Mouse (Mus musculus) forebrain, postnatal 0 days (tissue): ENCODE measurements around the gene Ccdc124. TPM values are rescaled to one million over a fixed set of nuclear protein-coding genes. Genes with fewer than 3 reads are reported as not detected.

Experiments used
- ATAC-seq: fragments of 200-750 bp; cut with Nextera tagmentation; 2 replicates; pipeline ENCODE4 v1.8.0; 2017; ENCODE audit warnings: mild to moderate bottlenecking, moderate library complexity
- DNase-seq: peaks from one replicate; pipeline ENCODE4 v3.0.0-alpha.2; 2015
- H3K27ac ChIP-seq: fragments of 300-500 bp; sonication (generic); 2 replicates; pipeline ENCODE4 v1.5.1; 2014; ENCODE audit warnings: low read depth, mild to moderate bottlenecking, antibody characterized with exemption, low read length, moderate library complexity, mixed read lengths
- H3K27me3 ChIP-seq: fragments of 300-500 bp; sonication (generic); 2 replicates; pipeline ENCODE4 v1.6.1; 2014; ENCODE audit warnings: mild to moderate bottlenecking, low read length, mixed read lengths; ENCODE audit not compliant: insufficient read depth
- H3K36me3 ChIP-seq: fragments of 300-500 bp; sonication (generic); 2 replicates; pipeline ENCODE4 v1.6.1; 2014; ENCODE audit warnings: mild to moderate bottlenecking, moderate library complexity; ENCODE audit not compliant: insufficient read depth
- H3K4me1 ChIP-seq: fragments of 300-500 bp; sonication (generic); 2 replicates; pipeline ENCODE4 v1.6.1; 2014; ENCODE audit warnings: antibody characterized with exemption; ENCODE audit not compliant: insufficient read depth
- H3K4me2 ChIP-seq: fragments of 300-500 bp; sonication (generic); 2 replicates; pipeline ENCODE4 v1.6.1; 2014; ENCODE audit warnings: low read depth, mild to moderate bottlenecking, moderate library complexity
- H3K4me3 ChIP-seq: fragments of 300-500 bp; sonication (generic); 2 replicates; pipeline ENCODE4 v1.5.1; 2014; ENCODE audit warnings: low read depth, low read length, mixed read lengths
- H3K9ac ChIP-seq: fragments of 300-500 bp; sonication (generic); 2 replicates; pipeline ENCODE4 v1.6.1; 2014; ENCODE audit warnings: mild to moderate bottlenecking
- H3K9me3 ChIP-seq: fragments of 300-500 bp; sonication (generic); 2 replicates; pipeline ENCODE4 v1.6.1; 2016; ENCODE audit warnings: low read length
- CTCF ChIP-seq: sonication (generic); IDR thresholded peaks from 2 replicates; pipeline ENCODE4 v1.5.1; 2016; ENCODE audit warnings: antibody characterized with exemption, control low read depth, low read depth
- WGBS: fragments of 180-500 bp; shearing (Covaris S2); extraction: QIAGEN DNeasy Blood & Tissue Kit; methylation state at CpG from one replicate; pipeline ENCODE4 v1.1.7; 2014; 5-methylcytosine and 5-hydroxymethylcytosine counted together
- polyA plus RNA-seq: library from polyadenylated mRNA; unstranded; fragments of >200 nt; fragmentation: Nextera tagmentation; extraction: Ambion mirVana; gene quantifications from 2 replicates; pipeline ENCODE4 v1.2.1, GENCODE M21; 2015
- total RNA-seq: library from RNA; depleted of rRNA; stranded (reverse); fragments of >200 nt; gene quantifications from 2 replicates; pipeline ENCODE4 v1.2.3, GENCODE M21; 2014

Ccdc124 gene
- total and polyA plus RNA-seq, 2 experiments from 2014 or later, result 34.7 to 161 TPM

DNA sequence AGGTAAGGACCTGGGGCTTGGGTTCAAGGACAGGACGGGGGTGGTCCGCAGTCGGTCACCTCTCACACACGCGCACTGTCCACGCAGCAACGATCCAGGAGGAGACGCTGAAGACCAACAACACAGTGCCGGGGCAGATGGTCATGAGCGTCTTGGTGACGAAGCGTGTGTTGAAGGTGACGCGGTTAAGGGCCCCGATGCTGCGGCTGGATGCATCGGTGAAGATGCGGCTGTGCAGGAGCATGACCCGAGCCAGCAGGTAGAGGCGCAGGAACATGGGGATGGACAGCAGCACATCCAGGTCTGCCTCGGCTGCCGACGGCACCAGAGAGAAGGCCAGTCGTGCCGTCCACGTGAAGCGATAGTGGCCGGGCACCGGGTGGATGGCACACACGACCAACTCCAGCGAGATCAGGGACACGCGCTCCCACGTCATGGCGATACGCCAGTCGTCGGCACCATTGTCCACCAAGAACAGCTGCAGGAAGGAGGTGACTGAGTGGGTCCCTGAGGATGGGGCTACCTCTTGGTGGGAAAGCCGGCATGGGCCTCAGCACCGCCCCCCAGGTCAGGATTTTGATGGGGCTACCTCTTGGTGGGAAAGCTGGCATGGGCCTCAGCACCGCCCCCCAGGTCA, 21.0 kb downstream of the Ccdc124 start:
- H3K4me2 ChIP-seq, result no peak overlapping the region
- H3K36me3 ChIP-seq, result peaks cover 4% of the 10 kb centered on the region; the same call in 1 of the 2 replicates
- H3K9me3 ChIP-seq, result no peaks in the 10 kb centered on the region
- TF ChIP-seq CTCF, result no peak
- ATAC-seq, result no peak
- no peak overlapping the region for H3K4me3 ChIP-seq
- peaks cover 7% of the 10 kb centered on the region for H3K4me1 ChIP-seq
- no peak overlapping the region for H3K9ac ChIP-seq
- no peak overlapping the region for H3K27ac ChIP-seq
- WGBS, result 90% methylated on average over 41 of the region's 41 CpGs
- no peak for DNase-seq
- no peaks in the 10 kb centered on the region for H3K27me3 ChIP-seq

DNA sequence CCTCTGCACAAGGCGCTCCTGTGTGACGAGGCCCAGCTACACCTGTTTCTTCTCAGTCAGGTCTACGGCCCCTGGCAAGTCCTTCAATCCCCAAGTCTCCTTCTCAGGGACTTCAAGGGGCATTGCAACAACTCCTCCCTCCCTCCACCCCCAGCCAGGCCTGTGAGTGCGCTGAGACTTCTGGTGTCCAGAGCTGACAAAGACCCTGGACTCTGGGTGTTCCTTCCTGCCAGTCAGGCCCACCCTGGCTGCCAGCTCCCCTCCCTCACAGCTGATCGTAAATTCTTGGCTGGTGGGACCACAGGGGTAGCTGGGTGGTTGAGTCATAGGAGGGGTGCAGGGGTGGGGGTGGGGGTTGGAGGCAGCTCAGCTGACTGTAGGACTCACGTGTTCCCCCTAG, 21.9 kb downstream of the Ccdc124 start:
- WGBS, result 59% methylated on average over 6 of the region's 6 CpGs
- DNase-seq (no peak), ATAC-seq (no peak)
- no peak for TF ChIP-seq CTCF
- no peak overlapping the region for H3K4me2 ChIP-seq
- H3K27ac ChIP-seq, result no peak overlapping the region
- peaks cover 4% of the 10 kb centered on the region; the same call in 1 of the 2 replicates for H3K36me3 ChIP-seq
- peaks cover 7% of the 10 kb centered on the region for H3K4me1 ChIP-seq
- no peak overlapping the region for H3K9ac ChIP-seq
- no peak overlapping the region for H3K4me3 ChIP-seq
- H3K9me3 ChIP-seq, result no peaks in the 10 kb centered on the region
- H3K27me3 ChIP-seq, result no peaks in the 10 kb centered on the region

DNA sequence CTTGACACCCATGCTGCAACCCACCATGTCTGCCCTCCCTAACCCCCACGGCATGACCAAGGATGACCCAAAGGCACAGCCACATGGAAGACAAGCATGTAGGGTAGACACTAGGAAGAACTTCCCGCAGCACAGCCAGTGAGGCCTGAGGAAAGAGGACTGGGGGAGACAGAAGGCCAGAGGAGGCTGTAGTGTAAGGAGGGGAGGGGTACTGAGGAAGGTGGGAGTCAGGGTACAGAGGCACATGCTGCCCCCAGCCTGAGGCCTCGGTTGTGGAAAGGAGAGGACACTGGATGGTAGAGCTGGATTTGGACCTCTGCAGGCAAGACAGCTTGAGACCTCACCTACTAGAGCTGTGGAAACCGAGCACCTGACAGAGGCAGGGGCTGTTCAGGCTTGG, 22.8 kb downstream of the Ccdc124 start:
- Histone ChIP-seq H3K4me2 (no peak overlapping the region), H3K27ac (no peak overlapping the region), H3K4me3 (no peak overlapping the region), H3K9ac (no peak overlapping the region), H3K36me3 (peaks cover 4% of the 10 kb centered on the region; the same call in 1 of the 2 replicates), H3K27me3 (no peaks in the 10 kb centered on the region), H3K4me1 (no peaks in the 10 kb centered on the region), H3K9me3 (no peaks in the 10 kb centered on the region)
- TF ChIP-seq CTCF, result no peak
- 83% methylated on average over 4 of the region's 4 CpGs for WGBS
- DNase-seq (no peak), ATAC-seq (no peak)

DNA sequence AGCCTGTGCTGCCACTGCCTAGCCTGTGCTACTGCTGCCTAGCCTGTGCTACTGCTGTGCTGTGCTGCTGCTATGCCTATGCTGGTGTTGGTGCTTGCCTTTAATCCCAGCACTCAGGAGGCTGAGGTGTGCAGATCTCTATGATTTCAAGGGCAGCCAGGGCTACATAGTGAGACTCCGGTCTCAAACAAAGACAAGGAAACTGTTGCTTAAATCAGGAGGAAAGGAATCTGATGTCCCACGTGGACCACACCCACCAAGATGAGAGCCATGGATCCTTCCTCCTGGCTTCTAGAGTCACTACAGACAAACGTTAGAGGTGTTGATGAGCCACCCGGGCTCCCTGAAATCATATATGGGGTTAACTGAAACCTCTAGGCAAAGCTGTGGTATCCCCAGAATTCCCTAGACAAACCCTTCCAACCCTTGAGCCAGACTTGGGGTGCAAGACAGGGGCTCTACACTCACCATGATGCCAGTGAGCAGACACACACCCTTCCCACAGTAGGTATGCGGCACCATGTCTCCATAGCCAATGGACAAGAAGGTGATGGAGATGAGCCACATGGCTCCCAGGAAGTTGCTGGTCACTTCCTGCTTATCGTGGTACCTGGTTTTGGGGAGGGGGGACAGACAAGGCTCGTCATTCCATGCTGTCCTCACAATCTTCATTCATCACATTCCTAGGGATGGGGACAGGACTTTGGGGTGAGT, 23.4 kb downstream of the Ccdc124 start:
- Histone ChIP-seq H3K9ac (no peak overlapping the region), H3K9me3 (no peaks in the 10 kb centered on the region), H3K4me1 (no peaks in the 10 kb centered on the region), H3K4me3 (no peak overlapping the region), H3K27me3 (no peaks in the 10 kb centered on the region), H3K27ac (no peak overlapping the region), H3K4me2 (no peak overlapping the region), H3K36me3 (peaks cover 4% of the 10 kb centered on the region; the same call in 1 of the 2 replicates)
- ATAC-seq (no peak), DNase-seq (no peak)
- no peak for TF ChIP-seq CTCF
- 85% methylated on average over 7 of the region's 7 CpGs for WGBS

DNA sequence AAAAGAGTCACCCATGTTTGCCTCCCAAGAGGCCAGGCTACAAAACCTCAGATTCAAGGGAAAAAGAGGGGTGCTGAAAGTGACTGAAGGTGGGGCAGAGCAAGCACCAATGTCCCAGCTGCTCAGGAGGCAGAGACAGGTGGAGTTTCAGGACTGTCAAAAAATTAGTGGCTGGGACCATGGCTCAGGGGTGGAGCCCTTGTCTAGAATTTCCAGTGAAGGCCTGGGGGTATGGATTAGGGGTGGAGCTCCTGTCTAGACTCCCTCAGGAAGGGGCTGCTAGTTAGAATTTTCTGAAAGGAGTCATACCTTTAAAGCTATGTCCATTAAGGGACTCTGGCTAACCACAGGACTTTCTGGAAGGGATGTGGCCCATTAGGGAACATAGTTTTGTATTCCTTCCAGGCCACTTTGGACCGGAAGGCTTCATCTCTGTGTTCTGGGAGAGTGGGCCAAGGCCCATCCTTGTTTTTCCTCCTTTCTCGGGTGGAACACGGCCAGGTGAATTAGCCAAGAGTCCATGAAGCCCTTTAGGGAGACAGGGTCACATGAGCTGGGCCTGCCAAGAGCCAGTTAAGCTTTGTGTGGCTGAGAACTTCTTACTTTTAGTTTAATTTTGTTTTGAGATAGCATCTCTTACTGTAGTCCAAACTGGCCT, 24.3 kb downstream of the Ccdc124 start:
- no peak for DNase-seq
- Histone ChIP-seq H3K4me2 (no peak overlapping the region), H3K4me1 (no peaks in the 10 kb centered on the region), H3K9ac (no peak overlapping the region), H3K27ac (no peak overlapping the region), H3K9me3 (no peaks in the 10 kb centered on the region), H3K36me3 (peaks cover 4% of the 10 kb centered on the region; the same call in 1 of the 2 replicates), H3K27me3 (no peaks in the 10 kb centered on the region), H3K4me3 (no peak overlapping the region)
- no peak for TF ChIP-seq CTCF
- WGBS, result 85% methylated on average over 3 of the region's 3 CpGs
- no peak for ATAC-seq

DNA sequence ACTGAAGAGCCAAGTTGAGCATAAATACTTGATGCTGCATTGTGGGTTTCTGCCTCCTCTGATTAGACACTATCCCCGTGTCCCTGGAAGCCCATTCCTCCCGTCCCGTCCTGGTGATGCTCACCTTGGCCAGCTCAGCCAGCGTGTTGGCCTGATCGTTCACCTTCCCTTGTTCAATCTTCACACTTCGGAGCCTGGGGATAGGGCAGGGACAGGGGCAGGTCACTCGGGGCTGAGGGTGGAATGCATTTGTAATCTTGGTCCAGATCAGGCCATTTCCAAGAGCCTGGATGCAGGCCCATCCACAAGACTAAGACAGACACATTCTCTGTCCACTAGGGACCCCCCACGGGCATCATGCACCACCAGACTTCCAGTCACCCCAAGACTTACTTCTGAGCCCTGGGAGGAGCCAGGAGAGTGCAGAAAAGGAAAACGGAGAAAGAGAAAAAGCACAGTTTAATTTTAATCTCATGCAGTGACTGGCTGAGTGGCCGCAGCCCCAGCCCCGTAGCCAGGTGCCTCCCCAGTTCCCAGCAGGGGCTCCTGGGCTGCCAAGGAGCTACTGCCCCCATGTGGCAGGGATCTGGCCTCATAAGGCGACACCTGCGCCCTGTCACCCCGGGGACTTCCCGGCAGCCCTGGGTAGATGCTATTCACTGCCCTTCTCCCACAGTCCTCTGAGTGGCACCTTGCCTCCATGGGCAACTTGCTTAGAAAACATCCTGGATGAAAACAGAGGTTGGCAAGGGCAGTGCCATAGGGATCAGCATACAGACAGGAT, 27.2 kb downstream of the Ccdc124 start:
- no peaks in the 10 kb centered on the region for H3K4me1 ChIP-seq
- H3K4me2 ChIP-seq, result no peak overlapping the region
- H3K27me3 ChIP-seq, result no peaks in the 10 kb centered on the region
- H3K36me3 ChIP-seq, result peaks cover 4% of the 10 kb centered on the region; the same call in 1 of the 2 replicates
- no peak overlapping the region for H3K27ac ChIP-seq
- no peaks in the 10 kb centered on the region for H3K9me3 ChIP-seq
- no peak overlapping the region for H3K4me3 ChIP-seq
- no peak overlapping the region for H3K9ac ChIP-seq
- WGBS, result 63% methylated on average over 15 of the region's 15 CpGs
- TF ChIP-seq CTCF, result 0 out of 2 replicates have a peak, but pooled peaks have one; percentile 8
- ATAC-seq (no peak), DNase-seq (no peak)
